Mouse (Mus musculus): ENCODE measurements around the gene Ptges2. TPM values are rescaled to one million over a fixed set of nuclear protein-coding genes. Genes with fewer than 3 reads are reported as not detected.
"Not testable (repeated sequence)": the region's sequence is repeated elsewhere in the genome, so short reads cannot be mapped to it uniquely, and the experiment has no call there.

The Ptges2 gene
- polyA plus RNA-seq, 1 experiment = 15.0 TPM

- under 1% methylated on average over 63 of the region's 63 CpGs for WGBS
- Histone ChIP-seq H3K4me1 (ENCODE audit: control insufficient read depth, insufficient read depth, low read length) (no peaks in the 10 kb centered on the region), H3K4me3 (replicated peaks; ENCODE audit: control insufficient read depth, low read depth, low read length) (peak within 1 kb of the TSS; percentile 48), H3K27ac (ENCODE audit: control insufficient read depth, insufficient read depth, low read depth, low read length, poor library complexity) (no peak within 1 kb of the TSS)
- TF ChIP-seq POLR2A (IDR thresholded peaks at IDR 0.05; ENCODE audit: borderline replicate concordance, control insufficient read depth, low read depth, low read length) (no peak), CTCF (IDR thresholded peaks at IDR 0.05; ENCODE audit: control insufficient read depth, insufficient read depth, low read length) (peak; percentile 89)
These were observed 42.6 kb upstream of the Ptges2 start, which contains the start of gene Dnm1 for GRCm38 (mm10) chr2:32353007-32353542. TSS of gene Dnm1 (minus strand) at chr2:32353338.

DNA sequence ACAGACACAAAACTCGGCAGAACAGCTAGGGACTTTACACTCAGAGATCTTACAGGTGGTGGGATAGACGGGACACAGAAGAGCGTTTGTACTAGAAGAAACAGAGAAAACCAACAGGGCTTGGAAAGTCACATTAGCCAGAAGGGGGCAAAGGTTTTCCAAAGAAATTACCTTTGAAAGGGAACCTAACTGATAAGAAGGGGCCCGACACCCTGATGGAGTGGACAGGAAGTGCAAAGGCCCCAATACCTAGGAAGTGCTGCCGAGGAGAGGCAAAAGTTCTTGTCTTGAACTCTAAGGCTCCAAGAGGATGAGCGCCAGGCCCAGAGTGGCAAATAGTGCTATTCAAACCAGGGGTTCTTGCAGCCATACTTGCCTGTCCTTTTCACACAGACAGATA is 41.9 kb upstream of the Ptges2 start:
- 66% methylated on average over 6 of the region's 6 CpGs for WGBS
- TF ChIP-seq CTCF (IDR thresholded peaks at IDR 0.05; ENCODE audit: control insufficient read depth, insufficient read depth, low read length) (no peak), POLR2A (IDR thresholded peaks at IDR 0.05; ENCODE audit: borderline replicate concordance, control insufficient read depth, low read depth, low read length) (no peak)
- Histone ChIP-seq H3K27ac (ENCODE audit: control insufficient read depth, insufficient read depth, low read depth, low read length, poor library complexity) (no peak overlapping the region), H3K4me1 (ENCODE audit: control insufficient read depth, insufficient read depth, low read length) (no peaks in the 10 kb centered on the region), H3K4me3 (replicated peaks; ENCODE audit: control insufficient read depth, low read depth, low read length) (no peak overlapping the region)

GRCm38 (mm10) chr2:32354336-32354895 is 41.3 kb upstream of the Ptges2 start:
- whole genome bisulfite sequencing = 87% methylated on average over 3 of the region's 3 CpGs
- no peak for TF ChIP-seq POLR2A (IDR thresholded peaks at IDR 0.05; ENCODE audit: borderline replicate concordance, control insufficient read depth, low read depth, low read length)
- TF ChIP-seq CTCF (IDR thresholded peaks at IDR 0.05; ENCODE audit: control insufficient read depth, insufficient read depth, low read length) = no peak
- no peak overlapping the region for H3K27ac ChIP-seq (ENCODE audit: control insufficient read depth, insufficient read depth, low read depth, low read length, poor library complexity)
- no peak overlapping the region for H3K4me3 ChIP-seq (replicated peaks; ENCODE audit: control insufficient read depth, low read depth, low read length)
- H3K4me1 ChIP-seq (ENCODE audit: control insufficient read depth, insufficient read depth, low read length) = no peaks in the 10 kb centered on the region

DNA sequence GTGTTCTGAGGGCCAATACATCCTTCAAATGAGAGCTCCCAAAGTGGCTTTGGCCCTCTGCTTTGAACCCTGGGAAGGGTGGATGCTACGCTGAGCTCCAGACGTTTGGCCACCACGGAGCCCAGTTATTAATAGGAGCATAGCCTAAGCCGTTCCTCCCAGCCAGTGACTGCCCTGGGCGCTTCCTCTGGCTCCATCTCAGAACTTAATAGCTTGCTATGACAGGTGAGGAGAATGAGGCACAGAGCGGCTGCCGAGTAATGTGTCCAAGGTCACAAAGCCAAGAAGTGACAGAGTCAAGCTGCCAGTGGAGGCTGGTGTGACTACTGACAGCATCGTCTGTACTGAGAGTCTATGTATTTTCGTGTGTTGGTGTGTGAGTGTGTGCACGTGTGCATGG is 39.5 kb upstream of the Ptges2 start:
- Histone ChIP-seq H3K4me1 (ENCODE audit: control insufficient read depth, insufficient read depth, low read length) (no peaks in the 10 kb centered on the region; the same call in 1 of the 2 replicates), H3K27ac (ENCODE audit: control insufficient read depth, insufficient read depth, low read depth, low read length, poor library complexity) (no peak overlapping the region), H3K4me3 (replicated peaks; ENCODE audit: control insufficient read depth, low read depth, low read length) (no peak overlapping the region)
- 79% methylated on average over 10 of the region's 10 CpGs for WGBS
- no peak for TF ChIP-seq CTCF (IDR thresholded peaks at IDR 0.05; ENCODE audit: control insufficient read depth, insufficient read depth, low read length)
- no peak for TF ChIP-seq POLR2A (IDR thresholded peaks at IDR 0.05; ENCODE audit: borderline replicate concordance, control insufficient read depth, low read depth, low read length)

DNA sequence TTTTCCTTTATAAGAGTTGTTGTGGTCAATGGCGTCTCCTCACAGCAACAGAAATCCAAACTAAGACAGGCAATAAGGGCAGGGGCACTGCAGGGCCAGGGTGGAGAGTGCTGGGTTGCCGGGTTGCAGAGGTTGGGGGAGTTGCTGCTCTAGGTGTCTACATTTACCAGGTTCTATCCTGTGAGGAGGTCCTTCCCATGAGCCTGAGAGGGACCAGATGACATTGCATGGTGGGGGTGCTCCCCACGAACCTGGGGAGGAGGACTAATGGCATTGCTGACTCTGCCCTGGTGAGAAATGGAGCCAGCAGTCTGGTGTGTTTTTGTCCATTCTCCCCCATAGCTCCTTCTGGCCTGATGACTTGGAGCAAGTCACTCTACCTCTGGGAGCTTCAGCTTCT is 38.0 kb upstream of the Ptges2 start:
- Histone ChIP-seq H3K4me1 (ENCODE audit: control insufficient read depth, insufficient read depth, low read length) (no peaks in the 10 kb centered on the region; the same call in 1 of the 2 replicates), H3K4me3 (replicated peaks; ENCODE audit: control insufficient read depth, low read depth, low read length) (no peak overlapping the region), H3K27ac (ENCODE audit: control insufficient read depth, insufficient read depth, low read depth, low read length, poor library complexity) (no peak overlapping the region)
- TF ChIP-seq CTCF (IDR thresholded peaks at IDR 0.05; ENCODE audit: control insufficient read depth, insufficient read depth, low read length) (no peak), POLR2A (IDR thresholded peaks at IDR 0.05; ENCODE audit: borderline replicate concordance, control insufficient read depth, low read depth, low read length) (no peak)
- 71% methylated on average over 3 of the region's 3 CpGs for WGBS

GRCm38 (mm10) chr2:32358381-32358780 is 37.3 kb upstream of the Ptges2 start:
- Histone ChIP-seq H3K27ac (ENCODE audit: control insufficient read depth, insufficient read depth, low read depth, low read length, poor library complexity) (no peak overlapping the region), H3K4me1 (ENCODE audit: control insufficient read depth, insufficient read depth, low read length) (no peaks in the 10 kb centered on the region; the same call in 1 of the 2 replicates), H3K4me3 (replicated peaks; ENCODE audit: control insufficient read depth, low read depth, low read length) (no peak overlapping the region)
- TF ChIP-seq POLR2A (IDR thresholded peaks at IDR 0.05; ENCODE audit: borderline replicate concordance, control insufficient read depth, low read depth, low read length) (no peak), CTCF (IDR thresholded peaks at IDR 0.05; ENCODE audit: control insufficient read depth, insufficient read depth, low read length) (no peak)
- WGBS = 82% methylated on average over 10 of the region's 10 CpGs

- TF ChIP-seq POLR2A (IDR thresholded peaks at IDR 0.05; ENCODE audit: borderline replicate concordance, control insufficient read depth, low read depth, low read length) (no peak), CTCF (IDR thresholded peaks at IDR 0.05; ENCODE audit: control insufficient read depth, insufficient read depth, low read length) (no peak)
- H3K4me3 ChIP-seq (replicated peaks; ENCODE audit: control insufficient read depth, low read depth, low read length) = peak overlapping the region; percentile 66
- WGBS = 12% methylated on average over 14 of the region's 14 CpGs
- H3K4me1 ChIP-seq (ENCODE audit: control insufficient read depth, insufficient read depth, low read length) = no peaks in the 10 kb centered on the region; the same call in 1 of the 2 replicates
- H3K27ac ChIP-seq (ENCODE audit: control insufficient read depth, insufficient read depth, low read depth, low read length, poor library complexity) = no peak overlapping the region
These were observed 35.0 kb upstream of the Ptges2 start for GRCm38 (mm10) chr2:32360741-32361140.

- WGBS = 1% methylated on average over 24 of the region's 24 CpGs
- peak overlapping the region; percentile 61 for H3K27ac ChIP-seq (ENCODE audit: control insufficient read depth, insufficient read depth, low read depth, low read length, poor library complexity)
- TF ChIP-seq CTCF (IDR thresholded peaks at IDR 0.05; ENCODE audit: control insufficient read depth, insufficient read depth, low read length) (peak; percentile 56), POLR2A (IDR thresholded peaks at IDR 0.05; ENCODE audit: borderline replicate concordance, control insufficient read depth, low read depth, low read length) (peak; percentile 60; the same call in 1 of the 2 replicates)
- H3K4me1 ChIP-seq (ENCODE audit: control insufficient read depth, insufficient read depth, low read length) = no peaks in the 10 kb centered on the region; the same call in 1 of the 2 replicates
- H3K4me3 ChIP-seq (replicated peaks; ENCODE audit: control insufficient read depth, low read depth, low read length) = peak overlapping the region; percentile 72
These were observed 34.3 kb upstream of the Ptges2 start for GRCm38 (mm10) chr2:32361437-32361836.

DNA sequence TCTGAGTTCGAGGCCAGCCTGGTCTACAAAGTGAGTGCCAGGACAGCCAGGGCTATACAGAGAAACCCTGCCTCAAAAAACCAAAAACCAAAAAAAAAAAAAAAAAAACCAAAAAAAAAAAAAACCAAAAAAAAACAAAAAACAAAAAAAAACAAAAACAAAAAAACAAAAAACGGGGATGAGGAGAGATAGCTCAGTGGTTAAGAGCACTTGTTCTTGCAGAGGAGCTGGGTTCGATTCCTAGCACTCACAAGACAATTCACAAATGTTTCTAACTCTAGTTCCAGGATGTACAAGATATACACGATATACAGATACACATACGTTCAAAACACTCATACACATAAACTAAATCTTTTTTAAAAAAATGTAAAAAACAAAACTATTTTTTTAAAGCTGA is 33.4 kb upstream of the Ptges2 start:
- 19% methylated on average over 5 of the region's 5 CpGs for WGBS
- H3K27ac ChIP-seq (ENCODE audit: control insufficient read depth, insufficient read depth, low read depth, low read length, poor library complexity); H3K4me1 ChIP-seq (ENCODE audit: control insufficient read depth, insufficient read depth, low read length): not testable (repeated sequence)

More for the DNA sequence above, 33.4 kb upstream of the Ptges2 start:
- H3K4me3 ChIP-seq (replicated peaks; ENCODE audit: control insufficient read depth, low read depth, low read length) = peak overlapping the region; percentile 83
